In the genomic region with DNA sequence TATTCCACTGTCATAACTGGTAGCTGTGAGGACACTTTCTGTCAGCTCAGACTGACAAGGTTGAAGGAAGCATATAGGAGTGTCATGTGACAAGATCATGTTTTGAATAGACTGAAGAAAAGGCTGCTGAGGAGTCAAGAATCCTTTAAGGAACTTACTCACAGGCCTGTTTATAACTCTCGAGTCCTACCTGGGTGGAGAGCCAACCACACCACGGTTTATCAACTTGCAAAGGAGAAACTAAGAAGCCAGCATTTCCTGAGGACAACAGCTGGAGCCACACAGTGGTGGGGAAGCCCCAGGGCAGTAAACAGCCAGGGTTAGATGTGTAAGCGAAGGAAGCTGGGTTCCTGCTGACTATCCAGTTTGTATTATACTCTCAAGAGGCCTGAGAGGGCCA, we compare ENCODE assay signal across 8 mouse cellular contexts. TPM values are rescaled to one million over a fixed set of nuclear protein-coding genes. Genes with fewer than 3 reads are reported as not detected.
DNase-seq lines count a peak whose midpoint lies in the region; ATAC-seq and TF ChIP-seq lines count a peak whose summit lies in the region.

No protein-coding gene starts in this region.

- no peak for TF ChIP-seq CTCF in hindbrain, postnatal 0 days (IDR thresholded peaks at IDR 0.05; ENCODE audit: low read depth)

- peak; percentile 25 for DNase-seq in gastrocnemius, postnatal 14 days
- no peak for DNase-seq in gastrocnemius, adult 8-10 months (ENCODE audit: low spot score in 2 of 2)
- DNase-seq in midbrain, embryonic 14.5 days, result no peak
- DNase-seq in hindbrain, postnatal 0 days (ENCODE audit: low spot score), result no peak
- DNase-seq in thymus, postnatal 14 days, result peak; percentile 54
- DNase-seq in right cerebral cortex, postnatal 25 days, result no peak
- no peak for DNase-seq in adrenal gland, adult 8-10 months

- no peak overlapping the region for H3K4me2 ChIP-seq in midbrain, embryonic 14.5 days (ENCODE audit: low read length)
- no peak overlapping the region for H3K4me2 ChIP-seq in midbrain, embryonic 15.5 days
- H3K4me2 ChIP-seq in hindbrain, postnatal 0 days (ENCODE audit: low read depth, low read length), result no peak overlapping the region

- intact Hi-C loops in gastrocnemius, postnatal 14 days (cut with DNase I; ENCODE audit: low total_unique reads), result no loop called here

- H3K4me1 ChIP-seq in midbrain, embryonic 14.5 days (ENCODE audit: control insufficient read depth, insufficient read depth, low read length), result peaks cover 20% of the 10 kb centered on the region
- peaks cover 36% of the 10 kb centered on the region for H3K4me1 ChIP-seq in midbrain, embryonic 15.5 days
- peaks cover 22% of the 10 kb centered on the region for H3K4me1 ChIP-seq in hindbrain, postnatal 0 days (ENCODE audit: insufficient read depth, low read length)

- no peak for ATAC-seq in midbrain, embryonic 14.5 days (ENCODE audit: low FRiP score, low TSS enrichment)
- no peak for ATAC-seq in midbrain, embryonic 15.5 days (replicated peaks)
- no peak for ATAC-seq in hindbrain, postnatal 0 days

- H3K9ac ChIP-seq in midbrain, embryonic 14.5 days (replicated peaks; ENCODE audit: low read length), result no peak overlapping the region
- H3K9ac ChIP-seq in midbrain, embryonic 15.5 days, result no peak overlapping the region
- H3K9ac ChIP-seq in hindbrain, postnatal 0 days (replicated peaks; ENCODE audit: low read length), result no peak overlapping the region

- no peaks in the 10 kb centered on the region for H3K9me3 ChIP-seq in midbrain, embryonic 14.5 days (ENCODE audit: control insufficient read depth, low read length)
- no peaks in the 10 kb centered on the region for H3K9me3 ChIP-seq in midbrain, embryonic 15.5 days
- no peaks in the 10 kb centered on the region for H3K9me3 ChIP-seq in hindbrain, postnatal 0 days (ENCODE audit: low read length)

- H3K27ac ChIP-seq in midbrain, embryonic 14.5 days (replicated peaks; ENCODE audit: low read depth, low read length), result 0 out of 2 replicates have a peak overlapping the region, but pooled peaks have one; percentile 8
- H3K27ac ChIP-seq in midbrain, embryonic 15.5 days, result no peak overlapping the region
- H3K27ac ChIP-seq in hindbrain, postnatal 0 days, result 0 out of 2 replicates have a peak overlapping the region, but pooled peaks have one; percentile 15

- H3K36me3 ChIP-seq in midbrain, embryonic 14.5 days (ENCODE audit: control insufficient read depth, insufficient read depth, low read length), result no peaks in the 10 kb centered on the region
- no peaks in the 10 kb centered on the region for H3K36me3 ChIP-seq in midbrain, embryonic 15.5 days (replicated peaks)
- no peaks in the 10 kb centered on the region for H3K36me3 ChIP-seq in hindbrain, postnatal 0 days (ENCODE audit: insufficient read depth, low read length)

- no peaks in the 10 kb centered on the region for H3K27me3 ChIP-seq in midbrain, embryonic 14.5 days (ENCODE audit: control insufficient read depth, insufficient read depth, low read length)
- H3K27me3 ChIP-seq in midbrain, embryonic 15.5 days (replicated peaks), result no peaks in the 10 kb centered on the region
- no peaks in the 10 kb centered on the region for H3K27me3 ChIP-seq in hindbrain, postnatal 0 days (ENCODE audit: insufficient read depth, low read length)

- no peak overlapping the region for H3K4me3 ChIP-seq in midbrain, embryonic 14.5 days (replicated peaks; ENCODE audit: low read depth, low read length)
- no peak overlapping the region for H3K4me3 ChIP-seq in midbrain, embryonic 15.5 days
- no peak overlapping the region for H3K4me3 ChIP-seq in hindbrain, postnatal 0 days (ENCODE audit: low read length)

- WGBS in midbrain, embryonic 14.5 days, result 72% methylated on average over 3 of the region's 3 CpGs
- WGBS in midbrain, embryonic 15.5 days, result 77% methylated on average over 3 of the region's 3 CpGs
- WGBS in hindbrain, postnatal 0 days, result 63% methylated on average over 3 of the region's 3 CpGs

RNA-seq across cellular contexts. Expression of gene Scarb2, which starts 7.3 kb away (rescaled TPM):
- 10 to 100 TPM; 71.7 to 79.2 TPM for total RNA-seq in gastrocnemius, postnatal 14 days (2021)
- 10 to 100 TPM; 72.4 to 89.7 (median 80.3) TPM for total RNA-seq in gastrocnemius, adult 8-10 months (2022)
- polyA plus RNA-seq in midbrain, embryonic 14.5 days (2014; fragmentation: Nextera tagmentation; extraction: Ambion mirVana), result 21.0 and 28.2 TPM in 2 replicates
- polyA plus RNA-seq in midbrain, embryonic 15.5 days (2015; fragmentation: Nextera tagmentation; extraction: Ambion mirVana), result 24.4 and 25.4 TPM in 2 replicates
- 112 and 125 TPM in 2 replicates for total RNA-seq in hindbrain, postnatal 0 days (2014; rRNA removed)
- 21.7 and 22.9 TPM in 2 replicates for polyA plus RNA-seq in hindbrain, postnatal 0 days (2015; fragmentation: Nextera tagmentation; extraction: Ambion mirVana)
- 10 to 100 TPM; 66.0 to 88.0 (median 76.6) TPM for total RNA-seq in adrenal gland, adult 8-10 months (2022)

RNA-seq across cellular contexts. Expression of gene Fam47e, which starts 55.5 kb away (rescaled TPM):
- total RNA-seq in gastrocnemius, postnatal 14 days (2021), result not detected
- not detected for total RNA-seq in gastrocnemius, adult 8-10 months (2022)
- 0.34 and 0.85 TPM in 2 replicates for polyA plus RNA-seq in midbrain, embryonic 14.5 days (2014; fragmentation: Nextera tagmentation; extraction: Ambion mirVana)
- polyA plus RNA-seq in midbrain, embryonic 15.5 days (2015; fragmentation: Nextera tagmentation; extraction: Ambion mirVana), result 0.88 and 1.0 TPM in 2 replicates
- total RNA-seq in hindbrain, postnatal 0 days (2014; rRNA removed), result 0.68 and 1.9 TPM in 2 replicates
- 1.4 and 1.5 TPM in 2 replicates for polyA plus RNA-seq in hindbrain, postnatal 0 days (2015; fragmentation: Nextera tagmentation; extraction: Ambion mirVana)
- total RNA-seq in adrenal gland, adult 8-10 months (2022), result not detected

Comparison
In these comparisons a context has a peak if more than half of its experiments do, and no peak if none do; other contexts are left out.
1. DNase-seq: peak in gastrocnemius, postnatal 14 days (single experiment) and thymus, postnatal 14 days (single experiment); none in gastrocnemius, adult 8-10 months (0 of 2), midbrain, embryonic 14.5 days (single experiment), hindbrain, postnatal 0 days (single experiment), right cerebral cortex, postnatal 25 days (single experiment) and adrenal gland, adult 8-10 months (single experiment).